Mouse (Mus musculus) layer of hippocampus, adult 2 months (tissue): ENCODE results near the gene 4430402I18Rik. TPM values are rescaled to one million over a fixed set of nuclear protein-coding genes. Genes with fewer than 3 reads are reported as not detected.
A peak's percentile ranks its signal among the peaks of the same experiment; 100 is the strongest.
"Not testable (repeated sequence)": the region's sequence is repeated elsewhere in the genome, so short reads cannot be mapped to it uniquely, and the experiment has no call there.

Source experiments
- DNase-seq, 2 experiments: peaks; one replicate each; pipeline ENCODE4 v3.0.0; 2022; ENCODE audit warnings: low spot score in 2 of 2
- H3K27ac ChIP-seq: fragments of 200-600 bp; 2 replicates; pipeline ENCODE4 v1.8.1; 2022
- H3K4me3 ChIP-seq: fragments of 200-600 bp; 2 replicates; pipeline ENCODE4 v1.8.1; 2022; ENCODE audit warnings: mild to moderate bottlenecking
- CTCF ChIP-seq: fragments of 200-600 bp; conservative IDR thresholded peaks from 2 replicates; pipeline ENCODE4 v1.8.1; 2022; ENCODE audit warnings: antibody characterized with exemption, mild to moderate bottlenecking, moderate library complexity
- long read RNA-seq, 2 experiments: library from polyadenylated mRNA; stranded (forward); transcript quantifications; one replicate each; pipeline ENCODE4 v2.0.0; 2021; ENCODE audit warnings: borderline mapping rate in 2 of 2
- total RNA-seq, 2 experiments: library from RNA; stranded (reverse); gene quantifications; 2 replicates each; pipeline ENCODE4 v1.2.3; 2021

The 4430402I18Rik gene
- 1 to 10 TPM; 7.4 to 9.2 TPM for total RNA-seq
- long read RNA-seq, experiment 1, partial matches to known transcripts, result 16 of 54 reads
- long read RNA-seq, experiment 1, other reads (novel, unspliced or antisense), result 38 of 54 reads
- long read RNA-seq, experiment 2, partial matches to known transcripts, result 12 of 69 reads
- long read RNA-seq, experiment 2, other reads (novel, unspliced or antisense), result 57 of 69 reads

GRCm38 (mm10) chr19:28967652-28968051 is at the start of gene 4430402I18Rik:
Gene 4430402I18Rik, minus strand, starts transcription at chr19:28967800.
- TF ChIP-seq CTCF, result no peak
- H3K4me3 ChIP-seq, result peak within 1 kb of the TSS; percentile 5; the same call in 1 of the 2 replicates
- no peak for DNase-seq
- peak within 1 kb of the TSS; percentile 12; the same call in 1 of the 2 replicates for H3K27ac ChIP-seq

DNA sequence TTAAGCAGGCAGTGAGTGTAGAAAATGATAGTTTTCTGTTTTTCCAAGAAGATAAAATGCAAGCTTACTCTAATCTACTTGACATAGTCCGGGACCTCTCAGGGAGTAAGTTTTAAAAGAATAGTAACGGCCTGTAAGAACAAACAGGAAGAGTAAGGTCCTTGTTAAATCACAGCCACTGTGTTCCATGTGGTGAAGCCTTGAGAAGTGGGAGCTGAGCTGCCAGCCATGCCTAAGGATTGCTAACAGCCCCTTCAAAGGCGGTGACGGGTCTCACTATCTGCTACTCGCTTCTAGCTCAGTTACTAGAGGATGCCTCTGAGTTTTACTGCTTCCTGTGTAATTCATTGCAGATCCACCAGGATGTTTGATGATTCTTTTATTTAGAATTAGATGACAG is 49.2 kb upstream of the 4430402I18Rik start:
- no peak overlapping the region for H3K4me3 ChIP-seq
- H3K27ac ChIP-seq, result no peak overlapping the region; the same call in 1 of the 2 replicates
- TF ChIP-seq CTCF, result peak; percentile 32; the same call in 1 of the 2 replicates
- no peak for DNase-seq

- H3K4me3 ChIP-seq, result no peak overlapping the region
- TF ChIP-seq CTCF, result no peak
- H3K27ac ChIP-seq, result no peak overlapping the region; the same call in 1 of the 2 replicates
- DNase-seq, result no peak
Measured at GRCm38 (mm10) chr19:29016204-29016765, 48.7 kb upstream of the 4430402I18Rik start.

DNA sequence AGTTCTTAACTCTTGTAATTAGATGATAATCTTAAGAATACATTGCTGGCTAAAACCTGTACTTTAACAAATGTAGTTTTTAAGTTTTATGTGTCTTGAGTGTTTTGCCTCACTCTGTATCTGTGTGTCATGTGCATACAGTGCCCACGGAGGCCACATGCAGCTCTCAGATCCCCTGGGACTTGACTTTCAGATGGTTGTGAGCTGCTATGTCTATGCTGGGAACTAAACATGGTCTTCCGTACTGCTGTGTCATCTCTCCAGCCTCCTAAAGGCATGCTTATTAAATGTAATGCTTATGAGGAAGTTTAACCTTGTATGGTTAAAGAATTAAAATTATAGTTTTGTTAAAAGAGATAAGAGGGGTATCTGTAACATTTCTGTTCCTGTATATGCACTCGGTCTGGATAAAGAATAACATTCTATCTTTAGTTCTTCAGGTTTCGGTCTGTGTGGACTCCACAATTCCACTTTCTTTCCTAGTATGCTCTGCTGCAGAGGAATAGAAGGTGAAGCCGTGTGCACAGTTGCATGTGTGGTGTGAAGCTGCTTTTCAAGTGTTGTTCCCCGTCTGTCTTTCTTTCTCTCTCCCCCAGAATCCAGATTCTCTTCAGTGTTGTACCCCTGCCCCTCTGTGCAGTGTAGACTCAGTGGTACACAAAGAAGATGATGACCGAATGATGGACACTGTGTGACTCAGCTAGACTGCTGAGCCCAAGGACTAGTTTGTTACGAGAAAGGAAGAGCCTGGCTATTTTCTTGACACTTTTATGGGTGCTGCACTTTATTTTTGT is 48.0 kb upstream of the 4430402I18Rik start:
- Histone ChIP-seq H3K4me3 (no peak overlapping the region), H3K27ac (no peak overlapping the region)
- no peak for TF ChIP-seq CTCF
- no peak for DNase-seq

DNA sequence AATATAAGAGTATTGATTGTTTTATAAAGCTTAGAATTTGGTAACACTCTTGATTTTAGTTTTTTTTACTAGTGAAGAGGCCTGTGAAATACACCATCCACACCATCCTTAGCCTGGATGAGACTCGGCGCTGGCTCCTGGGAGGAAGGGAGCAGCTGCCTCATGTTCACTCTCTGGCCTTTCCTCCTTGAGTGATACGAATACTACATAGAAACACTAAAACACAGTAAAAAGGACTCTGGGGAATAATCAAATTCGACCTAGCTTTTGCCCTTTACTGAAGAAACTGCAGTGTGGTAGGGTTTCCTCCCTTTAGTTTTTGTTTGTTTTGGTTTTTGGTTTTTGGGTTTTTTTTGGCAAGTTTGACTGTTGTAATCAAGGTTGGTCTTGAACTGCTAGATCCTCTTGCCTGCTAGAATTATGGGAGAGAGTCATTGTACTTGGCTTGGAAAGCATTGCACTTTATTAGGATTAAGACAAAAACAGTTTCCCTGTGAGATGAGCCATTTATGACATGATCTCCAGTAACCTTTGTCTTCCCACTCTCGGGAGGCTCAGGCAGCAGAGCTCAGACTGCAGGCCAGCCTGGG is 47.0 kb upstream of the 4430402I18Rik start:
- Histone ChIP-seq H3K27ac (no peak overlapping the region), H3K4me3 (no peak overlapping the region)
- no peak for TF ChIP-seq CTCF
- DNase-seq, result no peak

DNA sequence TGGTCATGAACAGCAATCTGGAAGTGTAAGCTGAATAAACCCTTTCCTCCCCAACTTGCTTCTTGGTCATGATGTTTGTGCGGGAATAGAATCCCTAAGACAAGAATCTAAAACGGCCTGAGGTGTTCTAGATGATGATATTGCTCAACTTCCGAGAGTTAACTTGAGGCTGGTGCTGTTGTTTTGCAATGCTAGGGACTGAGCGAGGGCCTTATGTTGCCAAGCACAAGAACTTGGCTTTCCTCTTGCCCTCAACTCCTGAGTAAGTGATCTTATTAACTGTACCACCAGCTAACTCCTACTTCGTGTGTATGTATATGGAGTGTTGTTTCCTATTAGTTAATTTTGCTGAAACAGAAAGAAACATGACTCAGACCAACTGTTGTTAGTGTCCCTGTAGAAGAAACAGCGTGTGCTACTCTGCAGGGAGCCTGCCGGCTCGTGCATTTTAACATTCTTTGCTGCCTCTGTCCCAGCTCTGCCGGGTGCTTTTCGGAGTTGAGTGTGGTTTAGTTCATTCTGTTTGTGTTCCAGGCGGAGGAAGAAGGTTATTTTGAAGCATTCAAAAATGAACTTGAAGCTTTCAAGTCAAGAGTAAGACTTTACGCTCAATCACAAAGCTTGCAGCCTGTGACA is 43.9 kb upstream of the 4430402I18Rik start:
- DNase-seq, result peak in 1 of 2 experiments; percentile 45
- Histone ChIP-seq H3K4me3 (no peak overlapping the region), H3K27ac (peak overlapping the region; percentile 64)
- TF ChIP-seq CTCF, result no peak

DNA sequence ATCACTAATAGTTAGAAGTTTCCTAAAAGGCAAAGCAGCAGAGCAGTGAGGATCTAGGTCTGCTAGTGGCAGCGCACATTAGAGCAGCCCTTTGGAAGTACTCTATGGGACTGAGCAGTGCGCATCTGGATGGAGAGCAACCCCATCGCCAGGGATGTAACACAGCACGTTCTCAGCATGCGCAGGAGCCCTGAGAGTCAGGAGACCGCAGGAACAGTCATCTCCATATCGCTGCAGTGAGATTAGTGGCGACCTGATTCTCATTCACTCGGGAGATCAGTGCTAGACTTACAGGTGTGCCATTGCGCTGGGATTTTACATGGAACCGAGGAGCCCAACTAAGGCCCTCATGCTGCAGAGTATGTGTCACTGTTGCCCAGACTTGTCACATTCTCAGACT is 41.4 kb upstream of the 4430402I18Rik start:
- Histone ChIP-seq H3K4me3 (no peak overlapping the region), H3K27ac (no peak overlapping the region)
- no peak for TF ChIP-seq CTCF
- DNase-seq, result no peak

DNA sequence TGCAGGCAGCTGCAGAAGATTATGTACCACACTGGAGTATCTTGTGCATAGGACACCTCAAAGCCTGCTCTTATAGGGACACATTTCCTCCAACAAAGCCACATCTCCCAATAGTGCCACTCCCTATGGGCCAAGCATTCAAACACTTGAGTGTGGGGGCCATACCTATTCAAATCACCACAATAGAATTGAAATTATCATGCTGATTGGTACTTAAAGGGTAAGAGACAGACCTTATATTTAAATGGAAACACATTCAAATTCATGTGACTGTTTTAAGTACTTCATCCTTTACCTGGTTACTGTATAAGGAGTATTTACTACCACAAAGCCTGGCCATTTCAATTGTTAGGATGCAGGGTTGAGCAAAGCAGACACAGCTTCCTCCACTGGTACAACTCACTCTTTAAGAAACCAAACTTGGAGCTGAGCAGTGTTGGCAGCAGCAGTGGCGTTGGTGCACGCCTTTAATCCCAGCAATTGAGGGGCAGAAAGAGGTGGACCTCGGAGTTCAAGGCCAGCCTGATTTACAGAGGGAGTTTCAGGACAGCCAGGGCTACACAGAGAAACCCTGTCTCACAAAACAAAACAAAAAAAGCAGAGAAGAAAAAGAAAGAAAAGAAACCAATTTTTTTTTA is 40.6 kb upstream of the 4430402I18Rik start:
- DNase-seq, result no peak
- H3K27ac ChIP-seq, result no peak overlapping the region
- H3K4me3 ChIP-seq, result no peak overlapping the region
- no peak for TF ChIP-seq CTCF

DNA sequence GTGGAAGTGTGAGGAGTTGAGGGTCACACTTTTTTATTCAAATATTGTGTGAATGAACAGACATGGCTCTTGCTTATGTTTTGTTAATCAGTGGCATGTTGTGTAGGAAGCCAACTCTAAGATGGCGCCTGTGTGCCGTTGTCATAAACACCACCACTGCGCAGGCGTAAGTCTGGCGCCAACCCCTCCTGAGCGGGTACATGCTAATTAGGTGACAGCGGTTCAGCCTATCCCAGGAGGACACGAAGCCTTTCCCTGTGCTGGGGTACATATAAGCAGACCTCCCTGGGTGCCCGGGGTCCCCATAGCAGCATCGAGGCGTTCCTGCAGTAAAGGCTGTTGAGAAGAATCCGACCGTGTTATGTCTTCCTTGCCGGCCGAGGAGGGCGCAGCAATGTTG is 32.7 kb upstream of the 4430402I18Rik start:
- H3K4me3 ChIP-seq, H3K27ac ChIP-seq, DNase-seq: not testable (repeated sequence)

GRCm38 (mm10) chr19:28997976-28998630 is 30.5 kb upstream of the 4430402I18Rik start:
- no peak for DNase-seq
- TF ChIP-seq CTCF, result no peak
- H3K4me3 ChIP-seq, result peak overlapping the region; percentile 1; the same call in 1 of the 2 replicates

DNA sequence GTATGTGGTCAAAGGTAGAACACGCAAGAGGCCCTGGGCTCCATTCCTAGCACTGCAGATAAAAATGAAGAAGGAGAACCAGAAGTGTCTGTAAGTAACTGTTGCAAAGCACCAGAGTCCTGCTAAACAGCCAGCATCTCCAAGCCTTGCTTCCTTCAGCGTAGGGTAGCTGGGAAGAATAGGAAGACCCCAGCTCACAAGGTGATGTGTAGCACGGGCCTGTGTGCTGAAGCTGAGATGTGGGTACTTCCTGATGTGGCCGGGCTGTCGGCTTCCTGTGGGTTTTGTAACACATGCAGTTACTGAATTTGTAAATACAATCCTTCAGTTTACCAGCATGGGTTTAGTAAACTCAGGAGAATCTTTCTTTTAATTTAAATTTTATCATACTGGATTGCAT is 27.8 kb upstream of the 4430402I18Rik start:
- Histone ChIP-seq H3K27ac (peak overlapping the region; percentile 78), H3K4me3 (peak overlapping the region; percentile 33)
- DNase-seq, result no peak
- no peak for TF ChIP-seq CTCF

More at GRCm38 (mm10) chr19:28997976-28998630, 30.5 kb upstream of the 4430402I18Rik start:
- no peak overlapping the region for H3K27ac ChIP-seq

DNA sequence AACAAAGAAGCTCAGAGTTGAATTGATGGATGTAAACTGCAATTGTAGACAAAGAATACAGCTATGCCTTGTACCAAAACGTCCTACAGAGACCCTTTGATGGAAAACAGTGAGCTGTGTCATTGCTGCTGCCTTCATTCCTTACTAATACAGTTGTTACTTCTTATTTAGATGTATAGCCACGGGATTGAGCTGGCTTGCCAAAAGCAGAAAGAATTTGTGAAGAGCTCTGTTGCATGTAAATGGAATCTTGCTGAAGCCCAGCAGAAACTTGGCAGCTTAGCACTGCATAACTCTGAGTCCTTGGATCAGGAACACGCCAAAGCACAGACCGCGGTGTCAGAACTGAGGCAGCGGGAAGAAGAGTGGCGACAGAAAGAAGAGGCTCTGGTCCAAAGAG is 27.3 kb upstream of the 4430402I18Rik start:
- peak in 1 of 2 experiments; percentile 49 for DNase-seq
- Histone ChIP-seq H3K27ac (peak overlapping the region; percentile 78), H3K4me3 (peak overlapping the region; percentile 33)
- no peak for TF ChIP-seq CTCF
